Mouse (Mus musculus): ENCODE measurements around the gene Tmem130.

DNA sequence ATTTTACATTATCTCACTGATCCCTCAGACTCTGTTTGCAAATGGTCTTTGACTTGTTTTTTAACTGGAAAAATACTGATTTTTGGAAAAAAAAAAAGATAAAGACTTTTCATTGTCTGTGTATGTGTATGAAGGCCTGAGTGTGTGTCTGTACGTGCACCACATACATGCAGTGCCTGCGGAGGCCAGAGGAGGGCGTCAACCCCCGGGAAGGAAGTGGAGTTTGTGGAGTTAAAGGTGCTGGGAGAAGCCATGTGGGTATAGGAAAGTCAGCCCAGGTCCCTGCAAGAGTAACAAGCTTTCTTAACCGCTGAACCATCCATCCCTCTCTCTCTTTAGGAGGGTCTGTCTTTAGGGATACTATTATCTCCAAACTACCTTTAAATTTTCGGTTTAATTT is 11.6 kb upstream of the Tmem130 start:
- TF ChIP-seq CTCF (IDR thresholded peaks at IDR 0.05; ENCODE audit: low read depth, low read length) (no peak), TAL1 (conservative IDR thresholded peaks at IDR 0.05; ENCODE audit: low read depth, low read length) (no peak), GATA1 (IDR thresholded peaks at IDR 0.05; ENCODE audit: borderline replicate concordance, low read length) (no peak), POLR2AphosphoS5 (IDR thresholded peaks at IDR 0.05; ENCODE audit: insufficient replicate concordance, low read depth, low read length) (no peak), GATA2 (IDR thresholded peaks at IDR 0.05; ENCODE audit: borderline replicate concordance, low read depth, low read length) (no peak)
